Mouse (Mus musculus) kidney, adult 2 months (tissue): ENCODE results near the gene Dand5. TPM values are rescaled to one million over a fixed set of nuclear protein-coding genes. Genes with fewer than 3 reads are reported as not detected.
A peak's percentile ranks its signal among the peaks of the same experiment; 100 is the strongest.

Source experiments
- DNase-seq: peaks from one replicate; pipeline ENCODE4 v3.0.0; 2021
- H3K27ac ChIP-seq: fragments of 200-500 bp; 2 replicates; pipeline ENCODE4 v1.5.1; 2012; ENCODE audit warnings: low read depth, low read length, control low read depth, inconsistent platforms; ENCODE audit not compliant: insufficient read depth
- H3K27me3 ChIP-seq: fragments of 200-500 bp; replicated peaks from 2 replicates; pipeline ENCODE4 v1.6.1; 2012; ENCODE audit warnings: mild to moderate bottlenecking, moderate library complexity, low read length, inconsistent platforms; ENCODE audit not compliant: control insufficient read depth, insufficient read depth
- H3K36me3 ChIP-seq: fragments of 200-500 bp; 2 replicates; pipeline ENCODE4 v1.6.1; 2012; ENCODE audit warnings: mild to moderate bottlenecking, moderate library complexity, low read length, inconsistent platforms; ENCODE audit not compliant: control insufficient read depth, insufficient read depth
- H3K4me1 ChIP-seq: fragments of 200-500 bp; 2 replicates; pipeline ENCODE4 v1.6.1; 2011; ENCODE audit warnings: low read length; ENCODE audit not compliant: control insufficient read depth, insufficient read depth
- H3K4me3 ChIP-seq: fragments of 200-500 bp; 2 replicates; pipeline ENCODE4 v1.5.1; 2011; ENCODE audit warnings: mild to moderate bottlenecking, low read depth, low read length, control low read depth; ENCODE audit not compliant: insufficient read depth
- CTCF ChIP-seq: fragments of 200-500 bp; conservative IDR thresholded peaks from 2 replicates; pipeline ENCODE4 v1.5.1; 2011; ENCODE audit warnings: low read depth, mild to moderate bottlenecking, control low read depth, low read length, moderate library complexity, mixed read lengths; ENCODE audit not compliant: insufficient read depth, insufficient read length
- POLR2A ChIP-seq: fragments of 200-500 bp; IDR thresholded peaks from one replicate; pipeline ENCODE4 v1.6.1; 2011; ENCODE audit warnings: low read depth, low read length, control low read depth
- WGBS: fragments of 180-500 bp; shearing (Covaris S2); methylation state at CpG from one replicate; pipeline ENCODE4 v1.1.7; 2018; 5-methylcytosine and 5-hydroxymethylcytosine counted together
- polyA plus RNA-seq: library from polyadenylated mRNA; depleted of rRNA; stranded (reverse); fragments of >200 nt; gene quantifications from 2 replicates; pipeline ENCODE4 v1.2.3, GENCODE M21; 2012

Dand5 gene
- polyA plus RNA-seq, 1 experiment = 4.4 TPM

DNA sequence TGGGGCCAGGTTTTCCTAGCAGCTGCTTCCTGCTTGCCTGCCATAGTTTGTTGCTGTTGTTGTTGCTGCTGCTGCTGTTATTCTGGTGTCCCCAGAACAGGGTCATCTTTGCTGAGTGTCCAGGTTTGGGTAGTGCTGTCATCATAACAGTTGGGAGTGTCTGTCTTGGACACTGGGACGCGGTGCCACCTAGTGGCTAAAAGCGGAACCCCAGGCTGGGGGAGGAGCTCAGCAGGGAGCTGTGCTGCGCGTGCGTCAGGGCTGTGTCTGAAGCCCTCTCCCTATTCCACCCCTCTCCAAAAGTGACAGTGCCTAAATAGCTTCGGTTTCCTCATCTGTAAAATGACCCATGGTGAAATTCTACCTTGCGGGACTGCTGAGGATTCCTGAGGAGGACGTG, 7.1 kb downstream of the Dand5 start:
- no peak overlapping the region for H3K27ac ChIP-seq

GRCm38 (mm10) chr8:84814555-84815441, 7.8 kb downstream of the Dand5 start:
- Histone ChIP-seq H3K27me3 (no peaks in the 10 kb centered on the region), H3K4me1 (no peaks in the 10 kb centered on the region; the same call in 1 of the 2 replicates), H3K4me3 (no peak overlapping the region), H3K36me3 (no peaks in the 10 kb centered on the region), H3K27ac (no peak overlapping the region)
- WGBS = 47% methylated on average over 19 of the region's 19 CpGs
- DNase-seq = no peak
- TF ChIP-seq POLR2A (no peak), CTCF (no peak)

More for the DNA sequence above, 7.1 kb downstream of the Dand5 start:
- Histone ChIP-seq H3K27me3 (no peaks in the 10 kb centered on the region), H3K4me3 (no peak overlapping the region), H3K36me3 (no peaks in the 10 kb centered on the region), H3K4me1 (no peaks in the 10 kb centered on the region; the same call in 1 of the 2 replicates)
- WGBS = 10% methylated on average over 9 of the region's 9 CpGs
- DNase-seq = peak; percentile 94
- peak; percentile 98 for TF ChIP-seq CTCF
- no peak for TF ChIP-seq POLR2A

GRCm38 (mm10) chr8:84814240-84814554, 8.4 kb downstream of the Dand5 start:
- WGBS = 89% methylated on average over 11 of the region's 11 CpGs

DNA sequence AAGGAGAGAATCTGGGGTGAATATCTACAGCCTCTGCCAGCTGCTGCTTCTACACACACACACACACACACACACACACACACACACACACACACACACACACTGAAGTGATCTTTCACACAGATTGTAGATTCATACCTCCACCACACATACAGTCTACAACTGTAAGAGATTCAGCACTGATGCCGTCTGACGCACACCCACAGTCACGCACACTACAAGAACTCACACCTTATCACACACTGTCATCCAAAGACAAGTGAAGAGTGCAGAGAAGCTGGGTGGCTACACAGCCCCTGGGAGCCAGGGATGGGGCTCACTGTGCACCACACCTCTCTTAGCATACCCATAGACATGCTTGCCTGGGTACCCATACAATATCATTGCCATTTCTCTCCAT, 8.8 kb downstream of the Dand5 start:
- TF ChIP-seq CTCF = no peak
- TF ChIP-seq POLR2A = no peak
- no peak overlapping the region for H3K27ac ChIP-seq
- WGBS = 88% methylated on average over 3 of the region's 3 CpGs
- no peak overlapping the region for H3K4me3 ChIP-seq
- H3K4me1 ChIP-seq = no peaks in the 10 kb centered on the region; the same call in 1 of the 2 replicates
- no peaks in the 10 kb centered on the region for H3K27me3 ChIP-seq
- no peak for DNase-seq
- H3K36me3 ChIP-seq = no peaks in the 10 kb centered on the region

More at GRCm38 (mm10) chr8:84814240-84814554, 8.4 kb downstream of the Dand5 start:
- Histone ChIP-seq H3K27me3 (no peaks in the 10 kb centered on the region), H3K36me3 (no peaks in the 10 kb centered on the region), H3K4me1 (no peaks in the 10 kb centered on the region; the same call in 1 of the 2 replicates), H3K27ac (no peak overlapping the region), H3K4me3 (no peak overlapping the region)
- TF ChIP-seq CTCF = no peak
- TF ChIP-seq POLR2A = no peak
- no peak for DNase-seq

- DNase-seq = peak; percentile 81
- no peaks in the 10 kb centered on the region for H3K27me3 ChIP-seq
- H3K36me3 ChIP-seq = no peaks in the 10 kb centered on the region
- no peaks in the 10 kb centered on the region; the same call in 1 of the 2 replicates for H3K4me1 ChIP-seq
- TF ChIP-seq CTCF = peak; percentile 78
- TF ChIP-seq POLR2A = no peak
- no peak overlapping the region for H3K4me3 ChIP-seq
- WGBS = 2% methylated on average over 5 of the region's 5 CpGs
- H3K27ac ChIP-seq = no peak overlapping the region
These were observed 9.6 kb downstream of the Dand5 start for GRCm38 (mm10) chr8:84813059-84813458.

DNA sequence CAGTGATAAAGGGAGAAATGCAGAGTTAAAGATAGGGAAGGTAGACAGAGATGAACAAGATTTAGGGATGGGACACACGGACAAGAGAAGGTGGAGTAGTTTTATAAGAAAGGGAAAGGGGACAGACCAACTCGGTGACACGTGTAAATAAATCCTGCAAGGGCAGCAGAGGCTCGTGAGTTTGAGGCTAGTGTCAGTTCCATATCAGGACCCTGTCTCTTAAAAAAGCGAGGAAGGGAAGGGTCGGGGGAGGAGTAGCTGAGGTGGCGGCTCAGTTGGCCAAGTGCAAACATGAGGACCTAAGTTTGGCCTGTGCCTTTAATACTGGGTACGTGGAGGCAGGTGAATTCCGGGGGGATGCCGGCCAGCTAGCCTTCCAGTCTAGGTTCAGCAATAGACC, 11.3 kb downstream of the Dand5 start:
- TF ChIP-seq CTCF (no peak), POLR2A (no peak)
- peak overlapping the region; percentile 3; the same call in 1 of the 2 replicates for H3K4me3 ChIP-seq
- WGBS = 40% methylated on average over 10 of the region's 10 CpGs
- no peaks in the 10 kb centered on the region for H3K27me3 ChIP-seq
- no peak for DNase-seq
- H3K4me1 ChIP-seq = no peaks in the 10 kb centered on the region; the same call in 1 of the 2 replicates
- no peak overlapping the region for H3K27ac ChIP-seq
- no peaks in the 10 kb centered on the region for H3K36me3 ChIP-seq

DNA sequence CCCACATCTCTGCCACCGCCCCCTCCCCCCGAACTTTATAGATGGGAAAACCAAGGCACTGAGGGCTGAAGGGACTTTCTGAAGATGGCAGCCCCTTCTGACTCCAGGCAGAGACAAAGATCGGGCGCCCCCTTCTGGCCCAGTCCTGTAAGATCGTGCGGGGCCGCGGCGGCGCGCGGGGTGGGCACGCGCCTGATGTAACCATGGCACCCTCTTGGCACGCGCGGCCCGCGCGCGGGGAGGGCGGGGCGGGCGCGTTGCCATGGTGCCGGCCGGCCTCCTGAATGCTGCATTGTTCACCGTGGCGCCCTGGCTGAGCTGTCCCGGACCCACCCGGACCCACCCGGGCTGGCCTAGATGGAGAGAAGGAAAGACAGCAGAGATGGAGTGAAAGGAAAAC, 11.7 kb downstream of the Dand5 start:
- DNase-seq = peak; percentile 93
- Histone ChIP-seq H3K4me3 (peak overlapping the region; percentile 3; the same call in 1 of the 2 replicates), H3K4me1 (no peaks in the 10 kb centered on the region; the same call in 1 of the 2 replicates), H3K36me3 (no peaks in the 10 kb centered on the region), H3K27ac (no peak overlapping the region), H3K27me3 (no peaks in the 10 kb centered on the region)
- WGBS = 1% methylated on average over 32 of the region's 32 CpGs
- TF ChIP-seq CTCF (peak; percentile 65), POLR2A (no peak)
